Mouse (Mus musculus) limb, embryonic 10.5 days (tissue): Measurements from ENCODE around the gene Traf3ip3. TPM values are rescaled to one million over a fixed set of nuclear protein-coding genes. Genes with fewer than 3 reads are reported as not detected.

ENCODE experiments used
- DNase-seq: peaks from one replicate; pipeline ENCODE4 v3.0.0-alpha.2; 2017; ENCODE audit warnings: low spot score
- H3K27ac ChIP-seq: fragments of 300-500 bp; sonication (generic); 2 replicates; pipeline ENCODE4 v1.5.1; 2016; ENCODE audit warnings: mild to moderate bottlenecking
- H3K27me3 ChIP-seq: fragments of 300-500 bp; sonication (generic); 2 replicates; pipeline ENCODE4 v1.6.1; 2016; ENCODE audit warnings: low read depth, mild to moderate bottlenecking; ENCODE audit not compliant: poor library complexity, severe bottlenecking
- H3K36me3 ChIP-seq: fragments of 300-500 bp; sonication (generic); 2 replicates; pipeline ENCODE4 v1.6.1; 2016; ENCODE audit warnings: mild to moderate bottlenecking, moderate library complexity
- H3K4me1 ChIP-seq: fragments of 300-500 bp; sonication (generic); 2 replicates; pipeline ENCODE4 v1.6.1; 2016
- H3K4me3 ChIP-seq: fragments of 300-500 bp; sonication (generic); 2 replicates; pipeline ENCODE4 v1.5.1; 2016; ENCODE audit warnings: mild to moderate bottlenecking, moderate library complexity
- H3K9me3 ChIP-seq: fragments of 300-500 bp; sonication (generic); replicated peaks from 2 replicates; pipeline ENCODE4 v1.6.1; 2016; ENCODE audit warnings: mild to moderate bottlenecking
- WGBS: fragments of 180-500 bp; shearing (Covaris S2); methylation state at CpG from one replicate; pipeline ENCODE4 v1.1.7; 2016; 5-methylcytosine and 5-hydroxymethylcytosine counted together
- polyA plus RNA-seq: library from polyadenylated mRNA; unstranded; fragments of >200 nt; fragmentation: Nextera tagmentation; extraction: Ambion mirVana; gene quantifications from 2 replicates; pipeline ENCODE4 v1.2.1, GENCODE M21; 2016

Gene Traf3ip3
- polyA plus RNA-seq, 1 experiment from 2014 or later = 1.5 TPM

DNA sequence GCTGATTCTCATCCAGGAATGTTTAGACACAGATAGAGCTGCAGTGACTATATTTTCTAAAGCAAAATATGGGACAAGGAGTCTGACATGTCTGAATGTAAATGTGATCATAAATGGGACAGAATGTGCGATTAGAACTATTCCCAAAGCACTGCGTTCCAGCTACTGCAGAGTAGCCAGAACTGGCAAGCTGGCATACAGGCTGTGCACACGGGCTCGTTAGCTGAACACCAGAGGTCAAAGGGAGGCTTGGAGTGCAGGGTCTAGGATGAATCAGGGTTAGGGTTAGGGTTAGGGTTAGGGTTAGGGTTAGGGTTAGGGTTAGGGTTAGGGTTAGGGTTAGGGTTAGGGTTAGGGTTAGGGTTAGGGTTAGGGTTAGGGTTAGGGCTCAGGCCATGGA, 26.0 kb upstream of the Traf3ip3 start:
- Histone ChIP-seq H3K9me3 (no peaks in the 10 kb centered on the region), H3K27me3 (no peaks in the 10 kb centered on the region), H3K36me3 (no peaks in the 10 kb centered on the region), H3K27ac (no peak overlapping the region), H3K4me3 (no peak overlapping the region), H3K4me1 (peaks cover 35% of the 10 kb centered on the region)
- no peak for DNase-seq
- WGBS = 64% methylated on average over 4 of the region's 4 CpGs

GRCm38 (mm10) chr1:193226724-193227522, 25.4 kb upstream of the Traf3ip3 start:
- Histone ChIP-seq H3K36me3 (no peaks in the 10 kb centered on the region), H3K27ac (peak overlapping the region; percentile 42), H3K4me1 (peaks cover 35% of the 10 kb centered on the region), H3K4me3 (no peak overlapping the region), H3K27me3 (no peaks in the 10 kb centered on the region), H3K9me3 (no peaks in the 10 kb centered on the region)
- WGBS = 31% methylated on average over 7 of the region's 7 CpGs
- DNase-seq = no peak

DNA sequence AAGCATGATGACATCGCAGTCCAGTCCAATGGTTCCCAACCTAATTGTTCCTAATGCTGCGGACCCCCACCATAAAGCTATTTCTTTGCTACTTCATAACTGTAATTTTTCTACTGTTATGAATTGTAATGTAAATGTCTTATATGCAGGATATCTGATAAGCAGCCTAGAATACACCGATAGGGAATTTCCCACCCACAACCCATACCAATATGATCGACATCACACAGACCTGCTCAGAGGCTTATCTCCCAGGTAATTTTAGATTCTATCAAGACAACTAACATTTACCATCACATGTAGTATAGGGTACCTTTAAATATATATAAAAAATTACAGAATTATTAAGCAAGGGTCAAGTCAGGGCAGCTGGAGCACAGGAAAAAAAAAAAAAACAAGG, 24.6 kb upstream of the Traf3ip3 start:
- 85% methylated on average over 4 of the region's 4 CpGs for WGBS
- H3K36me3 ChIP-seq = no peaks in the 10 kb centered on the region
- H3K27ac ChIP-seq = no peak overlapping the region
- H3K4me1 ChIP-seq = peaks cover 35% of the 10 kb centered on the region
- H3K27me3 ChIP-seq = no peaks in the 10 kb centered on the region
- H3K4me3 ChIP-seq = no peak overlapping the region
- no peaks in the 10 kb centered on the region for H3K9me3 ChIP-seq
- DNase-seq = no peak

GRCm38 (mm10) chr1:193225531-193225930, 24.0 kb upstream of the Traf3ip3 start:
- Histone ChIP-seq H3K36me3 (no peaks in the 10 kb centered on the region), H3K4me1 (peaks cover 35% of the 10 kb centered on the region), H3K27ac (no peak overlapping the region), H3K9me3 (no peaks in the 10 kb centered on the region), H3K4me3 (no peak overlapping the region), H3K27me3 (no peaks in the 10 kb centered on the region)
- DNase-seq = no peak
- WGBS = 17% methylated on average over 3 of the region's 3 CpGs

GRCm38 (mm10) chr1:193220408-193220807, 18.9 kb upstream of the Traf3ip3 start:
- H3K27me3 ChIP-seq = no peaks in the 10 kb centered on the region
- no peak overlapping the region for H3K27ac ChIP-seq
- H3K4me3 ChIP-seq = no peak overlapping the region
- DNase-seq = no peak
- no peaks in the 10 kb centered on the region for H3K9me3 ChIP-seq
- peaks cover 4% of the 10 kb centered on the region for H3K4me1 ChIP-seq
- 82% methylated on average over 5 of the region's 5 CpGs for WGBS
- H3K36me3 ChIP-seq = no peaks in the 10 kb centered on the region

- Histone ChIP-seq H3K27me3 (no peaks in the 10 kb centered on the region), H3K4me1 (no peaks in the 10 kb centered on the region), H3K9me3 (no peaks in the 10 kb centered on the region), H3K4me3 (no peak overlapping the region), H3K27ac (no peak overlapping the region), H3K36me3 (no peaks in the 10 kb centered on the region)
- DNase-seq = no peak
- 75% methylated on average over 3 of the region's 3 CpGs for WGBS
Measured at GRCm38 (mm10) chr1:193216000-193216399, 14.5 kb upstream of the Traf3ip3 start.

- WGBS = 81% methylated on average over 5 of the region's 5 CpGs
- Histone ChIP-seq H3K4me3 (no peak overlapping the region), H3K36me3 (no peaks in the 10 kb centered on the region)
Measured at GRCm38 (mm10) chr1:193214053-193214452, 12.6 kb upstream of the Traf3ip3 start.

GRCm38 (mm10) chr1:193211371-193211770, 9.9 kb upstream of the Traf3ip3 start:
- no peak for DNase-seq
- no peak overlapping the region for H3K4me3 ChIP-seq
- H3K27me3 ChIP-seq = no peaks in the 10 kb centered on the region
- H3K27ac ChIP-seq = no peak overlapping the region
- H3K4me1 ChIP-seq = no peaks in the 10 kb centered on the region
- WGBS = 74% methylated on average over 5 of the region's 5 CpGs
- no peaks in the 10 kb centered on the region for H3K9me3 ChIP-seq
- no peaks in the 10 kb centered on the region for H3K36me3 ChIP-seq

More at GRCm38 (mm10) chr1:193214053-193214452, 12.6 kb upstream of the Traf3ip3 start:
- DNase-seq = no peak
- no peaks in the 10 kb centered on the region for H3K9me3 ChIP-seq
- H3K4me1 ChIP-seq = no peaks in the 10 kb centered on the region
- no peak overlapping the region for H3K27ac ChIP-seq
- no peaks in the 10 kb centered on the region for H3K27me3 ChIP-seq

DNA sequence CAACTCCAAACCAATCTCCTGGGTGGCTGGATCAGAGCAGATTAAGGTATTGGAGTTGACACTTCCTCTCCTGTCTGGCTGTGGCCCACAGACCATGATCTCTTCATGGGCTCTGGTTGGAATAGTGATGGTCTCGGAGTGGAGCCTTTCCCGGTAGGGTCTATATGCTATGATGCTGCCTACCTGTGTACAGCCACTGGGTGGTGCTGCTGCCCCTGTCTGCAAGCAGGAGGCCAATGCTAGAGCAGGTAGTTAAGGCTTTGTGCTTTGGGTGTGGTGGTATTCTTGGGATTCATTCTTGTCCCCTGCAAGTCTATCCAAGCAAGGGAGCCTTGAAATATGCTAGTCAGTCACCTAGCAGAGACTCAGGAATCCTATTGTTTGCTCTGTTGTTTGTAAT, 6.7 kb upstream of the Traf3ip3 start:
- Histone ChIP-seq H3K9me3 (no peaks in the 10 kb centered on the region), H3K4me3 (no peak overlapping the region), H3K27me3 (no peaks in the 10 kb centered on the region), H3K27ac (no peak overlapping the region), H3K36me3 (no peaks in the 10 kb centered on the region), H3K4me1 (no peaks in the 10 kb centered on the region)
- peak; percentile 55 for DNase-seq
- WGBS = 45% methylated on average over 2 of the region's 2 CpGs

GRCm38 (mm10) chr1:193207503-193207902, 6.0 kb upstream of the Traf3ip3 start, which contains the start of gene Lamb3:
Gene Lamb3 (plus strand): TSS chr1:193207699.
- H3K27me3 ChIP-seq = no peaks in the 10 kb centered on the region
- no peak within 1 kb of the TSS for H3K27ac ChIP-seq
- no peaks in the 10 kb centered on the region for H3K4me1 ChIP-seq
- H3K4me3 ChIP-seq = no peak within 1 kb of the TSS
- no peak for DNase-seq
- no peaks in the 10 kb centered on the region for H3K36me3 ChIP-seq
- no peaks in the 10 kb centered on the region for H3K9me3 ChIP-seq
- WGBS = 91% methylated on average over 3 of the region's 3 CpGs

DNA sequence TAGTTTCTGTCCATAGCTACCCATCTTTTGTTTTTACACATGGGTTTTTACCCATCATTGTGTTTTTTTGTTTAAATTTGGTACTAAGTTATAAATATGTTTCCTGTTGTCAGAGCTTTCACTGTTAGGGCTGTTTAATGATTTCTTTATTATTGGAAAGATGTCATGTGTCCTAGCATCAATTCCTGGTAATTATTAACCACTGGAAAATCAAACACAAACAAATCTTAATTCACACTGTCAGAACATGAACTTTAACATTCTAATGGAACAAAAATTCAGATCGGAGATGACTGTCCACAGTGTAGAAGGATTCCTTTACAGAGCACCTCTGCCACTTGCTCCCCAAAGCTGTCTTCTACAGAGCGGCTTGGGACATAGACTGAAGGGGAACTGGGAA, 3.9 kb upstream of the Traf3ip3 start:
- 94% methylated on average over 2 of the region's 2 CpGs for WGBS
- DNase-seq = no peak
- H3K4me1 ChIP-seq = 0 out of 2 replicates have a peak, but pooled peaks cover 6% of the 10 kb centered on the region
- no peaks in the 10 kb centered on the region for H3K9me3 ChIP-seq
- H3K4me3 ChIP-seq = no peak overlapping the region
- no peak overlapping the region for H3K27ac ChIP-seq
- H3K27me3 ChIP-seq = no peaks in the 10 kb centered on the region
- no peaks in the 10 kb centered on the region for H3K36me3 ChIP-seq

- Histone ChIP-seq H3K9me3 (no peaks in the 10 kb centered on the region), H3K4me1 (0 out of 2 replicates have a peak, but pooled peaks cover 6% of the 10 kb centered on the region), H3K36me3 (no peaks in the 10 kb centered on the region), H3K27ac (no peak overlapping the region), H3K4me3 (no peak overlapping the region), H3K27me3 (no peaks in the 10 kb centered on the region)
- DNase-seq = no peak
- 50% methylated on average over 2 of the region's 2 CpGs for WGBS
Measured at GRCm38 (mm10) chr1:193203821-193204220, 2.3 kb upstream of the Traf3ip3 start.

DNA sequence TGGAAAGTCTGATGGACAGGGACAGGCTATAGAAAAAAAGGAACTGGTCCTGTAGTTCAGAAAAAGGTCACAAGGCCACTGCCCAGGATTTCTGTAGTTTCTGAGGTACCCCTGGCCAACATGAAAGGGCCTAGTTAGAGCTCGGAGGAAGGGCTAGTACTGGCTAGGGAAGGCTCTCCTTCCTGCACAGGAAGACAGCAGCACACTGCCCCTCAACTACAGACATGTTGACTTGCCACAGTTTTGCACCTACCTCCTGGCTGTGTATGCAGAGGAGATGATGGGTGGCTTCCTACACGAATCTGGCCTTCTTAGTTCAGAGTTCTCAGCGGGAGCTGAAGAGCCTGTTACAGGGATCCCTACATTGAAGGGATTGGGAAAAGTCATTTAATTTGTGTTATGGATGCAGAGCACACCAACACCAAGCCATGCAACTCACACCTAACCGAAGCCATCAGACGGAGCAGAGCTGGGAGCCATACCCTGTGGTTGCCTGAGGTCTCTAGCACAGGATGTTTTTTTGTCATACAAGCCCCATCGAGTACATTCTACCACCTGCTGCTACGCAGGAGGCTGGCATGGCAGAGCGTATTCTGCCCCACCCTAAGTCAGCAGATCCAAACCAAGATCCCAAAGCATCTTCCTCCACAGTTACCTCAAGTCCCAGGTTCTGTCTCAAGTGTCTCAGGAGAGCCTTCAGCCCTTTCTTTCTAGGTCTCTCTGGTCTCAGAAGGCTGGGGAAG, 692 bp downstream of the Traf3ip3 start:
- no peaks in the 10 kb centered on the region for H3K36me3 ChIP-seq
- H3K4me1 ChIP-seq = 0 out of 2 replicates have a peak, but pooled peaks cover 6% of the 10 kb centered on the region
- WGBS = 88% methylated on average over 8 of the region's 8 CpGs
- no peak overlapping the region for H3K27ac ChIP-seq
- no peak for DNase-seq
- H3K27me3 ChIP-seq = no peaks in the 10 kb centered on the region
- H3K9me3 ChIP-seq = no peaks in the 10 kb centered on the region
- H3K4me3 ChIP-seq = no peak overlapping the region
